Mouse (Mus musculus): ENCODE data around the gene Ndufaf7.

DNA sequence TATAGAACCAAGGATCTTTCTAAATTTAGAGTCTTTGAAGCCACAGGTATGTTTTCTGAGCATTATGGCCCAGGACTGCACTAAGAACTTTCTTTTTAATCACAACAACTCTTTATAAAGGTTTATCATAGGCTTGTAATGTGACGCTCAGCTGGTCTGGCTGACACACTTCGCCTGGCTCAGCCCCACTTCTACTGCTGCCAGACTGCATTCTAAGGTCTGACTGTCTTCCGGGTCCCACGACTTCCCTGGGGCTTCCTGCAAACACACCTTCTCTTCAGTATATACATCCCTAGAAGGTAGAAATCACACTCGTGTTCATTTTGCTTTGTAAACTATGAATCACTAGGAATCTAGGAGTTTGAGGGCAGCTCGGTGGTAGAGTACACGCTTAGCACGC lies 57.4 kb downstream of the Ndufaf7 start:
- TF ChIP-seq CTCF (IDR thresholded peaks at IDR 0.05; ENCODE audit: insufficient read depth, low read length) = no peak
- TF ChIP-seq POLR2A (IDR thresholded peaks at IDR 0.05; ENCODE audit: borderline replicate concordance, extremely low read depth, low read depth, low read length) = no peak

All from lung, adult 2 months (tissue).